Comparison of ENCODE assay signal across 7 mouse cellular contexts in the genomic region with DNA sequence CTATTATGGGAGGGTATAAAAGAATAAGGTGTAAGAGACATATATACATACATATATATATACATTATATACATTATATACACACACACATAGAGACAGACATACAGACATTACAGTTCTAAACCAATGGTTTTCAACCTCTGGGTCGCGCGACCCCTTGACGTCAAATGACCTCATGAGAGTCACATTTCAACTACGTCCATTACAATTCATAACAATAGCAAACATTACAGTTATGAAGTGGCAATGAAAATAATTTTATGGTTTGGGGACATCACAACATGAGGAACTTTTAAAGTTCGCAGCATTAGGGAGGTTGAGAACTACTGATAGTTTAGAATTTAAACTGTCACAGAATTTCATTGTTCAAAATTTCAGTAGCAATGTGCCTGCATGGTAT. TPM values are rescaled to one million over a fixed set of nuclear protein-coding genes. Genes with fewer than 3 reads are reported as not detected.
DNase-seq lines count a peak whose midpoint lies in the region; ATAC-seq and TF ChIP-seq lines count a peak whose summit lies in the region.

No protein-coding gene starts in this region.

- peaks cover 14% of the 10 kb centered on the region for H3K4me1 ChIP-seq in forebrain, embryonic 14.5 days (ENCODE audit: control insufficient read depth, insufficient read depth, low read length)
- peaks cover 4% of the 10 kb centered on the region; the same call in 1 of the 2 replicates for H3K4me1 ChIP-seq in limb, embryonic 11.5 days (ENCODE audit: control insufficient read depth, insufficient read depth, low read length)
- peaks cover 33% of the 10 kb centered on the region for H3K4me1 ChIP-seq in neural tube, embryonic 13.5 days (replicated peaks)

- ATAC-seq in forebrain, embryonic 14.5 days = no peak
- ATAC-seq in limb, embryonic 11.5 days (ENCODE audit: insufficient number of reproducible peaks, low FRiP score, low TSS enrichment, low read depth) = no peak
- ATAC-seq in neural tube, embryonic 13.5 days (ENCODE audit: low read depth) = no peak

- TF ChIP-seq CTCF in left cerebral cortex, adult 2 months (IDR thresholded peaks at IDR 0.05) = no peak

- no peak for DNase-seq in left cerebral cortex, adult 2 months (ENCODE audit: extremely low spot score in 1 of 2, low spot score in 2 of 2)
- no peak for DNase-seq in left cerebral cortex, postnatal 36 days (ENCODE audit: low spot score in 2 of 2)
- no peak for DNase-seq in forebrain, embryonic 14.5 days (ENCODE audit: low spot score)
- DNase-seq in limb, embryonic 11.5 days (ENCODE audit: low spot score) = no peak
- no peak for DNase-seq in layer of hippocampus, postnatal 36 days
- DNase-seq in frontal cortex, adult 2 months (ENCODE audit: extremely low spot score in 1 of 2, low spot score in 1 of 2) = no peak

- peak overlapping the region; percentile 90 for H3K4me3 ChIP-seq in left cerebral cortex, adult 2 months
- H3K4me3 ChIP-seq in forebrain, embryonic 14.5 days (ENCODE audit: low read depth, low read length) = peak overlapping the region; percentile 89
- peak overlapping the region; percentile 93 for H3K4me3 ChIP-seq in limb, embryonic 11.5 days (ENCODE audit: low read depth, low read length)
- H3K4me3 ChIP-seq in neural tube, embryonic 13.5 days = peak overlapping the region; percentile 92

- H3K9ac ChIP-seq in forebrain, embryonic 14.5 days (ENCODE audit: low read length) = peak overlapping the region; percentile 98
- H3K9ac ChIP-seq in limb, embryonic 11.5 days (ENCODE audit: low read length) = no peak overlapping the region
- peak overlapping the region; percentile 99; the same call in 1 of the 2 replicates for H3K9ac ChIP-seq in neural tube, embryonic 13.5 days

- intact Hi-C loops in left cerebral cortex, adult 2 months (cut with DNase I) = loop anchor here (2.0 kb wide), 2 partner anchors 29 to 37 kb away; no protein-coding TSS in a partner anchor
- intact Hi-C loops in left cerebral cortex, postnatal 36 days (cut with DNase I) = no loop called here

- H3K27ac ChIP-seq in left cerebral cortex, adult 2 months = peak overlapping the region; percentile 98
- H3K27ac ChIP-seq in forebrain, embryonic 14.5 days (ENCODE audit: low read depth, low read length) = no peak overlapping the region
- no peak overlapping the region for H3K27ac ChIP-seq in limb, embryonic 11.5 days (replicated peaks; ENCODE audit: low read depth, low read length)
- H3K27ac ChIP-seq in neural tube, embryonic 13.5 days (replicated peaks) = no peak overlapping the region

- WGBS in forebrain, embryonic 14.5 days = 84% methylated on average over 6 of the region's 6 CpGs
- WGBS in limb, embryonic 11.5 days = 74% methylated on average over 6 of the region's 6 CpGs
- WGBS in neural tube, embryonic 13.5 days = 76% methylated on average over 6 of the region's 6 CpGs

- H3K27me3 ChIP-seq in forebrain, embryonic 14.5 days (replicated peaks; ENCODE audit: control insufficient read depth, insufficient read depth, low read length) = no peaks in the 10 kb centered on the region
- H3K27me3 ChIP-seq in limb, embryonic 11.5 days (ENCODE audit: control insufficient read depth, insufficient read depth, low read length) = no peaks in the 10 kb centered on the region
- H3K27me3 ChIP-seq in neural tube, embryonic 13.5 days = no peaks in the 10 kb centered on the region

- H3K4me2 ChIP-seq in forebrain, embryonic 14.5 days (ENCODE audit: low read length) = peak overlapping the region; percentile 65
- peak overlapping the region; percentile 65; the same call in 1 of the 2 replicates for H3K4me2 ChIP-seq in limb, embryonic 11.5 days (ENCODE audit: low read depth, severe bottlenecking)
- peak overlapping the region; percentile 66 for H3K4me2 ChIP-seq in neural tube, embryonic 13.5 days

- H3K9me3 ChIP-seq in forebrain, embryonic 14.5 days (replicated peaks; ENCODE audit: control insufficient read depth, low read length) = no peaks in the 10 kb centered on the region
- H3K9me3 ChIP-seq in limb, embryonic 11.5 days (ENCODE audit: control insufficient read depth, low read length) = no peaks in the 10 kb centered on the region
- H3K9me3 ChIP-seq in neural tube, embryonic 13.5 days = peaks cover 4% of the 10 kb centered on the region; the same call in 1 of the 2 replicates

- no peaks in the 10 kb centered on the region for H3K36me3 ChIP-seq in forebrain, embryonic 14.5 days (ENCODE audit: control insufficient read depth, insufficient read depth, low read length)
- no peaks in the 10 kb centered on the region for H3K36me3 ChIP-seq in limb, embryonic 11.5 days (ENCODE audit: control insufficient read depth, insufficient read depth, low read length)
- no peaks in the 10 kb centered on the region for H3K36me3 ChIP-seq in neural tube, embryonic 13.5 days

RNA-seq across cellular contexts. Expression of gene Cep85l, which starts 1.5 kb away (rescaled TPM):
- total RNA-seq in left cerebral cortex, adult 2 months (2021) = 10 to 100 TPM; 21.7 to 24.5 TPM
- total RNA-seq in left cerebral cortex, postnatal 36 days (2021) = 10 to 100 TPM; 19.4 to 19.8 TPM
- 10.3 and 12.2 TPM in 2 replicates for polyA plus RNA-seq in forebrain, embryonic 14.5 days (2014; fragmentation: Nextera tagmentation; extraction: Ambion mirVana)
- 6.0 and 6.8 TPM in 2 replicates for polyA plus RNA-seq in limb, embryonic 11.5 days (2014; fragmentation: Nextera tagmentation; extraction: Ambion mirVana)
- 5.2 and 6.3 TPM in 2 replicates for polyA plus RNA-seq in neural tube, embryonic 13.5 days (2015; fragmentation: Nextera tagmentation; extraction: Ambion mirVana)
- 10 to 100 TPM; 23.6 to 24.6 TPM for total RNA-seq in layer of hippocampus, postnatal 36 days (2021)
- 7.7 and 8.1 TPM in 2 replicates for polyA plus RNA-seq in frontal cortex, adult 2 months (2012; rRNA removed)

RNA-seq across cellular contexts. Expression of gene Pln, which starts 40.8 kb away (rescaled TPM):
- 1 to 10 TPM; 1.4 to 2.1 TPM for total RNA-seq in left cerebral cortex, adult 2 months (2021)
- total RNA-seq in left cerebral cortex, postnatal 36 days (2021) = 1 to 10 TPM; 1.8 to 3.3 TPM
- 0.74 and 0.90 TPM in 2 replicates for polyA plus RNA-seq in forebrain, embryonic 14.5 days (2014; fragmentation: Nextera tagmentation; extraction: Ambion mirVana)
- polyA plus RNA-seq in limb, embryonic 11.5 days (2014; fragmentation: Nextera tagmentation; extraction: Ambion mirVana) = 1.9 and 2.5 TPM in 2 replicates
- 1.7 and 1.8 TPM in 2 replicates for polyA plus RNA-seq in neural tube, embryonic 13.5 days (2015; fragmentation: Nextera tagmentation; extraction: Ambion mirVana)
- total RNA-seq in layer of hippocampus, postnatal 36 days (2021) = 1 to 10 TPM; 1.2 to 1.5 TPM
- polyA plus RNA-seq in frontal cortex, adult 2 months (2012; rRNA removed) = 2.1 and 3.7 TPM in 2 replicates
